20 mouse cellular contexts compared by ENCODE assay signal in genomic region chr6:29201341-29201740, GRCm38 (mm10). TPM values are rescaled to one million over a fixed set of nuclear protein-coding genes. Genes with fewer than 3 reads are reported as not detected.
DNase-seq lines count a peak whose midpoint lies in the region; ATAC-seq lines count a peak whose summit lies in the region.
"Had no signal": no experiment of that assay in that cellular context is flagged by ENCODE, and none has a peak within 500 bp of the region (broad histone marks: within the 10 kb centered on the region; RNA-seq: fewer than 3 reads in every experiment).

No protein-coding gene starts in this region.

- H3K4me1 ChIP-seq in intestine, embryonic 14.5 days (replicated peaks; ENCODE audit: control insufficient read depth, insufficient read depth, low read length): no peaks in the 10 kb centered on the region
- H3K4me1 ChIP-seq in intestine, embryonic 15.5 days (replicated peaks): 0 out of 2 replicates have a peak, but pooled peaks cover 7% of the 10 kb centered on the region

- H3K4me2 ChIP-seq in intestine, embryonic 14.5 days (ENCODE audit: low read length): no peak overlapping the region
- H3K4me2 ChIP-seq in intestine, embryonic 15.5 days (replicated peaks): no peak overlapping the region
- H3K4me2 ChIP-seq: embryonic facial prominence, embryonic 15.5 days; hindbrain, embryonic 12.5 days had no signal

- 91% methylated on average over 5 of the region's 5 CpGs for WGBS in intestine, embryonic 14.5 days
- WGBS in intestine, embryonic 15.5 days: 97% methylated on average over 5 of the region's 5 CpGs

- DNase-seq in cerebellum, adult 9-11 months: peak; percentile 5
- DNase-seq in cerebellum, adult 9-10 months: no peak
- peak; percentile 20 for DNase-seq in intestine, embryonic 14.5 days (ENCODE audit: low spot score)
- peak; percentile 28 for DNase-seq in testis, postnatal 10 days (ENCODE audit: low spot score)
- DNase-seq in testis, postnatal 14 days (ENCODE audit: low spot score): no peak
- no peak for DNase-seq in kidney, postnatal 14 days
- DNase-seq: adrenal gland, postnatal 10 days; cerebellum, adult 11 months; cerebellum, postnatal 10 days; embryo, embryonic 11 days; gastrocnemius, postnatal 10 days; heart, postnatal 10 days; heart, postnatal 4 days had no signal

- ATAC-seq in intestine, embryonic 14.5 days (replicated peaks; ENCODE audit: low FRiP score, low TSS enrichment, low read depth): no peak
- no peak for ATAC-seq in intestine, embryonic 15.5 days
- ATAC-seq: forebrain, embryonic 16.5 days; hindbrain, embryonic 16.5 days had no signal

- no peaks in the 10 kb centered on the region for H3K9me3 ChIP-seq in intestine, embryonic 14.5 days (ENCODE audit: control insufficient read depth, low read length)
- H3K9me3 ChIP-seq in intestine, embryonic 15.5 days: no peaks in the 10 kb centered on the region
- H3K9me3 ChIP-seq: embryonic facial prominence, embryonic 15.5 days; hindbrain, embryonic 12.5 days had no signal

- 0 out of 2 replicates have a peak, but pooled peaks cover 13% of the 10 kb centered on the region for H3K27me3 ChIP-seq in intestine, embryonic 14.5 days (replicated peaks; ENCODE audit: control insufficient read depth, insufficient read depth, low read length)
- H3K27me3 ChIP-seq in intestine, embryonic 15.5 days (replicated peaks): 0 out of 2 replicates have a peak, but pooled peaks cover 3% of the 10 kb centered on the region

- peaks cover 33% of the 10 kb centered on the region for H3K36me3 ChIP-seq in intestine, embryonic 14.5 days (ENCODE audit: control insufficient read depth, insufficient read depth, low read length)
- H3K36me3 ChIP-seq in intestine, embryonic 15.5 days: peaks cover 14% of the 10 kb centered on the region

- no peak overlapping the region for H3K4me3 ChIP-seq in intestine, embryonic 14.5 days (ENCODE audit: low read depth, low read length)
- no peak overlapping the region for H3K4me3 ChIP-seq in intestine, embryonic 15.5 days (replicated peaks)
- H3K4me3 ChIP-seq: embryonic facial prominence, embryonic 15.5 days; erythroblast, embryonic 14.5 days; heart, adult 2 months; hindbrain, embryonic 12.5 days had no signal

- no peak overlapping the region for H3K9ac ChIP-seq in intestine, embryonic 14.5 days (ENCODE audit: low read length)
- H3K9ac ChIP-seq in intestine, embryonic 15.5 days: no peak overlapping the region
- H3K9ac ChIP-seq: embryonic facial prominence, embryonic 15.5 days; hindbrain, embryonic 12.5 days had no signal

- no peak overlapping the region for H3K27ac ChIP-seq in intestine, embryonic 14.5 days (ENCODE audit: low read depth)
- H3K27ac ChIP-seq in intestine, embryonic 15.5 days: no peak overlapping the region
- H3K27ac ChIP-seq: embryonic facial prominence, embryonic 15.5 days; heart, adult 2 months; hindbrain, embryonic 12.5 days had no signal

RNA-seq across cellular contexts. Expression of gene Impdh1, which starts 14.8 kb away (rescaled TPM):
- 47.5 and 48.1 TPM in 2 replicates for polyA plus RNA-seq in intestine, embryonic 14.5 days (2014; fragmentation: Nextera tagmentation; extraction: Ambion mirVana)
- 44.7 and 44.8 TPM in 2 replicates for polyA plus RNA-seq in intestine, embryonic 15.5 days (2015; fragmentation: Nextera tagmentation; extraction: Ambion mirVana)

RNA-seq across cellular contexts. Expression of gene Prrt4, which starts 22.0 kb away (rescaled TPM):
- 0.52 and 0.78 TPM in 2 replicates for polyA plus RNA-seq in intestine, embryonic 14.5 days (2014; fragmentation: Nextera tagmentation; extraction: Ambion mirVana)
- polyA plus RNA-seq in intestine, embryonic 15.5 days (2015; fragmentation: Nextera tagmentation; extraction: Ambion mirVana): 0.40 and 0.50 TPM in 2 replicates

RNA-seq across cellular contexts. Expression of gene Rbm28, which starts 36.5 kb away (rescaled TPM):
- 44.6 and 49.7 TPM in 2 replicates for polyA plus RNA-seq in intestine, embryonic 14.5 days (2014; fragmentation: Nextera tagmentation; extraction: Ambion mirVana)
- 24.9 and 28.4 TPM in 2 replicates for polyA plus RNA-seq in intestine, embryonic 15.5 days (2015; fragmentation: Nextera tagmentation; extraction: Ambion mirVana)

Comparison
In these comparisons a context has a peak if more than half of its experiments do, and no peak if none do; other contexts are left out.
1. DNase-seq: peak in cerebellum, adult 9-11 months (single experiment), intestine, embryonic 14.5 days (single experiment) and testis, postnatal 10 days (single experiment); none in cerebellum, adult 9-10 months (single experiment), testis, postnatal 14 days (single experiment) and kidney, postnatal 14 days (single experiment).